Mouse (Mus musculus) spleen, adult 2 months (tissue): Measurements from ENCODE around the gene Cox7b2. TPM values are rescaled to one million over a fixed set of nuclear protein-coding genes. Genes with fewer than 3 reads are reported as not detected.
A peak's percentile ranks its signal among the peaks of the same experiment; 100 is the strongest.
"Not testable (repeated sequence)": the region's sequence is repeated elsewhere in the genome, so short reads cannot be mapped to it uniquely, and the experiment has no call there.

Experiments
- DNase-seq, 2 experiments: peaks; one replicate each; pipeline versions ENCODE4 v3.0.0 to v3.0.0-alpha.2; 2012 to 2021; ENCODE audit warnings: low spot score in 2 of 2, low read depth in 1 of 2
- H3K27ac ChIP-seq: fragments of 200-500 bp; 2 replicates; pipeline ENCODE4 v1.5.1; 2012; ENCODE audit warnings: low read length, inconsistent platforms; ENCODE audit not compliant: insufficient read depth
- H3K27me3 ChIP-seq: fragments of 200-500 bp; 2 replicates; pipeline ENCODE4 v1.6.1; 2012; ENCODE audit warnings: mild to moderate bottlenecking, moderate library complexity, low read length, inconsistent platforms; ENCODE audit not compliant: control insufficient read depth, insufficient read depth
- H3K36me3 ChIP-seq: fragments of 200-500 bp; 2 replicates; pipeline ENCODE4 v1.6.1; 2012; ENCODE audit warnings: mild to moderate bottlenecking, low read length, inconsistent platforms; ENCODE audit not compliant: control insufficient read depth, insufficient read depth
- H3K4me1 ChIP-seq: fragments of 200-500 bp; 2 replicates; pipeline ENCODE4 v1.6.1; 2011; ENCODE audit warnings: inconsistent platforms; ENCODE audit not compliant: control insufficient read depth, insufficient read depth, insufficient read length
- H3K4me3 ChIP-seq: fragments of 200-500 bp; 2 replicates; pipeline ENCODE4 v1.5.1; 2011; ENCODE audit warnings: mild to moderate bottlenecking, inconsistent platforms; ENCODE audit not compliant: insufficient read depth, insufficient read length; ENCODE audit errors: extremely low read depth
- CTCF ChIP-seq: fragments of 200-500 bp; IDR thresholded peaks from 2 replicates; pipeline ENCODE4 v1.5.1; 2011; ENCODE audit warnings: mild to moderate bottlenecking, inconsistent platforms; ENCODE audit not compliant: insufficient read depth, insufficient read length, insufficient replicate concordance; ENCODE audit errors: extremely low read depth
- POLR2A ChIP-seq: fragments of 200-500 bp; IDR thresholded peaks from 2 replicates; pipeline ENCODE4 v1.6.1; 2011; ENCODE audit warnings: low read depth, low read length, inconsistent platforms
- WGBS: fragments of 180-500 bp; shearing (Covaris S2); methylation state at CpG from one replicate; pipeline ENCODE4 v1.1.7; 2018; 5-methylcytosine and 5-hydroxymethylcytosine counted together
- polyA plus RNA-seq: library from polyadenylated mRNA; depleted of rRNA; stranded (reverse); fragments of >200 nt; gene quantifications from 2 replicates; pipeline ENCODE4 v1.2.3, GENCODE M21; 2012; rRNA removed

Gene Cox7b2
- not detected in 2 replicates for polyA plus RNA-seq

- Histone ChIP-seq H3K36me3 (no peaks in the 10 kb centered on the region), H3K4me3 (no peak within 1 kb of the TSS), H3K4me1 (no peaks in the 10 kb centered on the region), H3K27ac (no peak within 1 kb of the TSS), H3K27me3 (no peaks in the 10 kb centered on the region)
- WGBS, result 88% methylated on average over 10 of the region's 10 CpGs
- TF ChIP-seq POLR2A (no peak), CTCF (no peak)
- no peak for DNase-seq
Observed at GRCm38 (mm10) chr5:71548079-71548478, at the start of gene Cox7b2. Gene Cox7b2, minus strand, starts transcription at chr5:71548205.

- no peak for TF ChIP-seq POLR2A
- TF ChIP-seq CTCF, result no peak
- no peak for DNase-seq
- H3K27ac ChIP-seq, result no peak overlapping the region
- H3K36me3 ChIP-seq, result no peaks in the 10 kb centered on the region
- H3K4me1 ChIP-seq, result no peaks in the 10 kb centered on the region
- 92% methylated on average over 2 of the region's 2 CpGs for WGBS
- H3K4me3 ChIP-seq, result no peak overlapping the region
- H3K27me3 ChIP-seq, result no peaks in the 10 kb centered on the region
Observed at GRCm38 (mm10) chr5:71595321-71595720, 47.3 kb upstream of the Cox7b2 start.

GRCm38 (mm10) chr5:71593745-71594255 lies 45.8 kb upstream of the Cox7b2 start:
- Histone ChIP-seq H3K4me1 (no peaks in the 10 kb centered on the region), H3K36me3 (no peaks in the 10 kb centered on the region), H3K27ac (no peak overlapping the region), H3K4me3 (no peak overlapping the region), H3K27me3 (no peaks in the 10 kb centered on the region)
- TF ChIP-seq CTCF (no peak), POLR2A (no peak)
- no peak for DNase-seq
- WGBS, result 57% methylated on average over 2 of the region's 2 CpGs

GRCm38 (mm10) chr5:71571646-71572237 lies 23.7 kb upstream of the Cox7b2 start:
- DNase-seq, result no peak

GRCm38 (mm10) chr5:71545554-71545953 lies 2.5 kb downstream of the Cox7b2 start:
- no peak overlapping the region for H3K27ac ChIP-seq
- DNase-seq, result no peak

More at GRCm38 (mm10) chr5:71571646-71572237, 23.7 kb upstream of the Cox7b2 start:
- Histone ChIP-seq H3K27ac (no peak overlapping the region), H3K4me1 (no peaks in the 10 kb centered on the region), H3K4me3 (no peak overlapping the region), H3K36me3 (no peaks in the 10 kb centered on the region), H3K27me3 (no peaks in the 10 kb centered on the region)
- TF ChIP-seq CTCF (no peak), POLR2A (no peak)
- WGBS, result 86% methylated on average over 9 of the region's 9 CpGs

GRCm38 (mm10) chr5:71525486-71525885 lies 22.5 kb downstream of the Cox7b2 start:
- not testable (repeated sequence) for H3K36me3 ChIP-seq, H3K4me1 ChIP-seq, H3K27ac ChIP-seq, DNase-seq, H3K27me3 ChIP-seq, H3K4me3 ChIP-seq
- WGBS, result 84% methylated on average over 12 of the region's 15 CpGs

More at GRCm38 (mm10) chr5:71545554-71545953, 2.5 kb downstream of the Cox7b2 start:
- H3K4me3 ChIP-seq, result no peak overlapping the region
- TF ChIP-seq POLR2A, result no peak
- no peak for TF ChIP-seq CTCF
- no peaks in the 10 kb centered on the region for H3K36me3 ChIP-seq
- H3K27me3 ChIP-seq, result no peaks in the 10 kb centered on the region
- H3K4me1 ChIP-seq, result no peaks in the 10 kb centered on the region

GRCm38 (mm10) chr5:71502058-71502678 lies 45.8 kb downstream of the Cox7b2 start:
- H3K36me3 ChIP-seq, result no peaks in the 10 kb centered on the region
- WGBS, result 26% methylated on average over 6 of the region's 6 CpGs
- H3K27ac ChIP-seq, result no peak overlapping the region
- no peaks in the 10 kb centered on the region for H3K27me3 ChIP-seq
- TF ChIP-seq CTCF (no peak), POLR2A (no peak)
- peak in 1 of 2 experiments; percentile 4 for DNase-seq
- H3K4me3 ChIP-seq, result no peak overlapping the region
- no peaks in the 10 kb centered on the region for H3K4me1 ChIP-seq
